Mouse (Mus musculus): ENCODE data around the gene Parvg. TPM values are rescaled to one million over a fixed set of nuclear protein-coding genes. Genes with fewer than 3 reads are reported as not detected.

Gene Parvg
- polyA plus RNA-seq, 1 experiment from 2014 or later, result 2.1 TPM

DNA sequence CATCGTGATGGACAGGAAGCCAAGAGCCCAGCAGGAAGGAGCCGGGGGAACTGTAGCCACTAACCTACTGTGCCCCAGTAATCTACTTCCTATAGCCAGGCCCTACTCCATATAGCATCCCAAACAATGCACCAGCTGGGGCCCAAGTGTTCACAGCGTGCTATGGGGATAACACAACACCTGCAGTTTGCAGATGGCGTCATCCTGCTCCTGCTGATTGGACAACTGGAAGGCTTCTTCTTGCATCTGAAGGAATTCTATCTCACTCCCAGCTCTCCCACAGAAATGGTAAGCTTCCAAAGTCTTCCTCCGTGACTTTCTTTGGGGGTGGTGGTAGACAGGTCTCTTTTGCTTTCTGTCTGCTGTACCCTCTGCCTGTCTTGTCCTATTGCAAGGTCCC is 13.8 kb downstream of the Parvg start:
- no peaks in the 10 kb centered on the region for H3K9me3 ChIP-seq (ENCODE audit: low read length)
- no peak overlapping the region for H3K27ac ChIP-seq (ENCODE audit: low read length)
- H3K27me3 ChIP-seq (ENCODE audit: insufficient read depth, low read length), result no peaks in the 10 kb centered on the region
- H3K4me3 ChIP-seq (ENCODE audit: low read length), result no peak overlapping the region
- no peak overlapping the region for H3K4me2 ChIP-seq (replicated peaks; ENCODE audit: low read depth, low read length)
- no peaks in the 10 kb centered on the region for H3K4me1 ChIP-seq (ENCODE audit: insufficient read depth, low read length)
- 72% methylated on average over 5 of the region's 5 CpGs for WGBS
- H3K36me3 ChIP-seq (ENCODE audit: insufficient read depth, low read length), result no peaks in the 10 kb centered on the region
- no peak overlapping the region for H3K9ac ChIP-seq (replicated peaks; ENCODE audit: low read length)
- no peak for ATAC-seq (ENCODE audit: low FRiP score, low TSS enrichment)

DNA sequence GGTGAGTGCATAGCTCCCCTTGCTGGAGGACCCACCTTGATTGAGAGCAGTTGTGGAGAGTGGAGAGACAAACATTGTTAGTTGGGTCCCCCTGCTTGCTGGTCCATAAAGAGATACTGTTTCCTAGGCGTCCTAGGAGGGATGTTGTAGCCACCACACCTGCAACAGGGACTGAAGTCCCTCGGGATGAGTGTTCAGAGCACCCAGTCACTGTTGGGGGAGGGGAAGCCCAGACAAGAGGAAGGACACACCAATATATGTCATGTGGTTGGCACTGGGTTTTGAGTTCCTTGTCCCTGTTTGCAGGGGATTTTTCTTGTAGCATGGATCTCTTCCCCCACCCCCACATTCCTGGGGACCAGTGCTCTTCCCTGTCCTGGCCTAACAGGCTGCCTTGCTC is 17.1 kb downstream of the Parvg start:
- Histone ChIP-seq H3K4me3 (ENCODE audit: low read length) (no peak overlapping the region), H3K36me3 (ENCODE audit: insufficient read depth, low read length) (no peaks in the 10 kb centered on the region), H3K9me3 (ENCODE audit: low read length) (no peaks in the 10 kb centered on the region), H3K9ac (replicated peaks; ENCODE audit: low read length) (no peak overlapping the region), H3K4me1 (ENCODE audit: insufficient read depth, low read length) (no peaks in the 10 kb centered on the region), H3K27ac (ENCODE audit: low read length) (no peak overlapping the region), H3K4me2 (replicated peaks; ENCODE audit: low read depth, low read length) (no peak overlapping the region), H3K27me3 (ENCODE audit: insufficient read depth, low read length) (no peaks in the 10 kb centered on the region)
- no peak for ATAC-seq (ENCODE audit: low FRiP score, low TSS enrichment)
- 63% methylated on average over 2 of the region's 2 CpGs for WGBS

DNA sequence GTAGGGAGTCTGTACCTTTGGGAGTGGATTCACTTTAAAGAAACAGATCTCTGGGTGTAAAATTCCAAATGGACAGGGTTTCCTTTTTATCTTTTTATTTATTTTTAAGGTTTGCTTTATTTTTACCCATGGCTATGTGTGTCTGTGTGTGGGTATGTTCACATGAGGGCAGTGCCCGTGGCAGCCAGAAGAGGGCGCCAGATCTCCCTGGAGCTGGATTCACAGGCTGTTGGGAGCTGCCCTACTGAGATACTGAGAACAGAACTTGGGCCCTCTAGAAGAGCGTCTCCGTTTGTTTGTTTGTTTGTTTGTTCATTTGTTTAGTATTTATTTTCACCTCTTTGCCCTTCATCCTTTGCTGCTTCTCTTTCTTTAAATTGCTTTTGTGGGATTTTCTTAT is 24.9 kb downstream of the Parvg start:
- 88% methylated on average over 4 of the region's 4 CpGs for WGBS

DNA sequence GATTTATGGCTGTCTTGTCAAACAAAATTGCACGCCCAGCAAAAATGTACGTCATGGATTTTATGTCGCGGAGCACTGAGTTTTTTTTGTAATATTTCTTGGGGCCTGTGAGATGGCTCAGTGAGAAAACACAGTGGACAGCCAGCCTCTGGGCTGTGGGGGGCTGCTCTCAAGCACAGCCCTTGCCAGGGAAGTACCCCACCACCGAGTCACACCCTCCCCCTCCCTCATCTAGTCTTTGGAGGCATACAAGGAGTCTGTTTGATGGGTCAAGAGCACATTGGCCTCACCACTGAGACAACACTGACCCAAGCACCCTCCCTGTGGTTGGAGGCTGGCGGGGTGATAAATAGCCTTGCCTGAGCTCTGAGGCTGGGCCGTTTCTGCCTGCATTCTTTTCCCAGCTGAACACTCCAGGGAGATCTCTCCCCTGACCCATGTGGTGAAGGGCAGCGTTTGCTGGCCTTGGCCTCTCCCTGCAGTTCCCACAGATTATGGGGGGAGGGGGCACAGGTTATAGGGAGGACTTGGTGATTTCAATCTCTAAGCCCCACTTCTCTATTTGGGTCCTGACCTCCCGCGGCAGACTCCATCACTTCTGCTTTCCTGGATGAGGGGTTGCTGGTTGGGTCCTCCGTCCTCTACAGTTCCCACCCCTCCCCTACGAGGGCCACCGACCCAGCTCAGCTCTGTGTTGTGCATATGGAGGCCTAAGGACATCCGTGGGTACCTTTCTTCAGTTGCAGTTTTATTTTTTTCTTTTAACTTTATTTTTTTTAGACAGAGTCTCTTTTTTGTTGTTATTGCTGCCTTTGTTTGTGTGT is 26.3 kb downstream of the Parvg start:
- H3K27ac ChIP-seq (ENCODE audit: low read length), result no peak overlapping the region
- H3K36me3 ChIP-seq (ENCODE audit: insufficient read depth, low read length), result no peaks in the 10 kb centered on the region
- no peaks in the 10 kb centered on the region for H3K27me3 ChIP-seq (ENCODE audit: insufficient read depth, low read length)
- H3K9ac ChIP-seq (replicated peaks; ENCODE audit: low read length), result no peak overlapping the region
- H3K4me1 ChIP-seq (ENCODE audit: insufficient read depth, low read length), result peaks cover 10% of the 10 kb centered on the region
- H3K9me3 ChIP-seq (ENCODE audit: low read length), result peaks cover 11% of the 10 kb centered on the region; the same call in 1 of the 2 replicates
- H3K4me3 ChIP-seq (ENCODE audit: low read length), result no peak overlapping the region
- no peak overlapping the region for H3K4me2 ChIP-seq (replicated peaks; ENCODE audit: low read depth, low read length)
- ATAC-seq (ENCODE audit: low FRiP score, low TSS enrichment), result peak; percentile 39; the same call in 1 of the 2 replicates
- WGBS, result 28% methylated on average over 14 of the region's 14 CpGs

More for the DNA sequence above, 24.9 kb downstream of the Parvg start:
- no peaks in the 10 kb centered on the region for H3K36me3 ChIP-seq (ENCODE audit: insufficient read depth, low read length)
- H3K4me2 ChIP-seq (replicated peaks; ENCODE audit: low read depth, low read length), result no peak overlapping the region
- ATAC-seq (ENCODE audit: low FRiP score, low TSS enrichment), result no peak
- no peak overlapping the region for H3K9ac ChIP-seq (replicated peaks; ENCODE audit: low read length)
- peaks cover 10% of the 10 kb centered on the region for H3K4me1 ChIP-seq (ENCODE audit: insufficient read depth, low read length)
- H3K9me3 ChIP-seq (ENCODE audit: low read length), result peaks cover 8% of the 10 kb centered on the region; the same call in 1 of the 2 replicates
- H3K27me3 ChIP-seq (ENCODE audit: insufficient read depth, low read length), result no peaks in the 10 kb centered on the region
- H3K27ac ChIP-seq (ENCODE audit: low read length), result no peak overlapping the region
- no peak overlapping the region for H3K4me3 ChIP-seq (ENCODE audit: low read length)

DNA sequence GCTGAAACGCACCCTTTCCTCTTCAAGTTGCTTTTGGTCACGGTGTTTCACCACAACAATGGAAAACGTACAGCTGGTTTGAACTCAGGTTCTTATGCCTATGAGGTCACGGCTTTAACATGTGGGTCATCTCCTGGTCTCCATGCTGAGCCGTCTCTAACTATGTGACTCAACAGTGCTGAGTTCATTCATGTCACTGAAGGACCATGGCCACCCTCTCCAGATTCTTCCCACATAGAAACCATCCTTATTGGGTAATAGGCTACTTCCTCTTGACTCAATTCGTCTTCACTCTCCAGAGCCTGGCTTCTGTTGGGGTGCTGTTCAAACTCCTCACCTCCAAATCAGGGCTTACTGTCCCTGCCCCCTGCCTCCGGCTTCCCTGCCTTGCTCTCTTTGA is 27.5 kb downstream of the Parvg start:
- no peak overlapping the region for H3K4me2 ChIP-seq (replicated peaks; ENCODE audit: low read depth, low read length)
- ATAC-seq (ENCODE audit: low FRiP score, low TSS enrichment), result no peak
- peaks cover 10% of the 10 kb centered on the region for H3K4me1 ChIP-seq (ENCODE audit: insufficient read depth, low read length)
- no peak overlapping the region for H3K9ac ChIP-seq (replicated peaks; ENCODE audit: low read length)
- H3K27me3 ChIP-seq (ENCODE audit: insufficient read depth, low read length), result no peaks in the 10 kb centered on the region
- peaks cover 11% of the 10 kb centered on the region; the same call in 1 of the 2 replicates for H3K9me3 ChIP-seq (ENCODE audit: low read length)
- WGBS, result 80% methylated on average over 7 of the region's 7 CpGs
- H3K4me3 ChIP-seq (ENCODE audit: low read length), result no peak overlapping the region
- no peaks in the 10 kb centered on the region for H3K36me3 ChIP-seq (ENCODE audit: insufficient read depth, low read length)
- H3K27ac ChIP-seq (ENCODE audit: low read length), result no peak overlapping the region

DNA sequence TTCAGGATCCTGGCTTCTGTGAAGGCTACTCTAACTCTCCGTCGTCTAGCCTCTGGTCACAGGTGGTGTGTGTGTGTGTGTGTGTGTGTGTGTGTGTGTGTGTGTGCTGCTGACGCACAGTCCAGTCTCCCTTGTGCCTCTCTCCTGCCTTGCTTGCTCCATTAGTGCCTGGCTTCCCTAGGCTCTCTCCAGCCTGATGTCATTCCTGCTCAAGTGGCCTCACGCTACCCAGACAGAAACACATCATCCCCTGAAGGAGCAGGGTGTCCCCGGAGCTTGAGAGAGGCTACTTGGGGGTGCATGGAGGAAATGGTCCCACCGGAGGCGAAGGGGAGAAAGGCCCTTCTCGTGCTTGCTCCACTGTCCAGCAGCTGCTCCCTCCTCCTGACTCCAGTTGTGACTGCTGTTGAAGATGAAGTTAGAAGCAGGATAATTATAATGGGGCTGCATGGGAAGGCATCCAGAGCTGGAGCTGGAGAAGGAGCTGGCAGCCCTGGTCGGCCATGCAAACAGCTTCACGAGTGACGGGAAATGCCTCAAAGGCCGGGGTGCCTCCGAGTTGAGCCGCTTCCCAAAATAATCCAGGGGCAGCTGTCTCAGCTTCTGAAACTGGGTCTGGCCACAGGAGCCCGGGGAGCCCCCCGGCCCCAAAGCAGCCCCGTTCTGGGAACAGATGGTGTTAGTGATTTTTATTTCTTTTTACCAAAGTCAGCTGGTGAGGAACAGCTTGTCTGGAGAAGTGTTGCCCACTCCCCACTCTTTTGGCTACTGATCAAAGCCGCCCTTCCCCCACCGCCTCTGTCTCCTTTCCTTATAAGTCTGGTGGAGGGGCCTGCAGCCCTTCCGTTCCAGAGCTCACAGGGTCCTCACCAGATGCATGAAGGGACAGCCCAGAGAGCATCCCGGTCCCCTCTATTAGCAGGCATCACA is 28.4 kb downstream of the Parvg start:
- 55% methylated on average over 21 of the region's 21 CpGs for WGBS
- 0 out of 2 replicates have a peak overlapping the region, but pooled peaks have one; percentile 25 for H3K27ac ChIP-seq (ENCODE audit: low read length)
- no peak overlapping the region for H3K9ac ChIP-seq (replicated peaks; ENCODE audit: low read length)
- H3K9me3 ChIP-seq (ENCODE audit: low read length), result peaks cover 11% of the 10 kb centered on the region; the same call in 1 of the 2 replicates
- H3K4me1 ChIP-seq (ENCODE audit: insufficient read depth, low read length), result peaks cover 10% of the 10 kb centered on the region
- H3K27me3 ChIP-seq (ENCODE audit: insufficient read depth, low read length), result no peaks in the 10 kb centered on the region
- no peak for ATAC-seq (ENCODE audit: low FRiP score, low TSS enrichment)
- H3K4me2 ChIP-seq (replicated peaks; ENCODE audit: low read depth, low read length), result no peak overlapping the region
- no peak overlapping the region for H3K4me3 ChIP-seq (ENCODE audit: low read length)
- H3K36me3 ChIP-seq (ENCODE audit: insufficient read depth, low read length), result no peaks in the 10 kb centered on the region

DNA sequence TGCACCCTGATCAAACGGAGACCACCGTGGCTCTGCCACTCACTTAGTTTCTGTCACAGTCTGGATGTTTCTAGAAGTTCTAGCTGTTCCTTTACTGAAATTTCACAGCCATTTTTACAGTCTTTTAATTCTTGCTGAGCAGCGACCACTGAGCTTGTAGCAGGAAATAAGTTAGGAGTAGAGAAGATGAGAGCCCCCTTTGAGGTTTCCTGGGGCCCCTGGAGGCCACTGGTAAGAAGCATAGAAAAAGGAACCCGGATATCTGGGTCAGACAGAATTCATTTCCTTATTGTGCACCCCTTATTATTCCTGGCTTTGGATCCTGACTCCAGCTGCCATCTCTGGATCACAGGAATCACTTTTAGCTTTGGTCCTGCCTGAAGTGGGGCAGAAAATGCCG is 31.3 kb downstream of the Parvg start:
- Histone ChIP-seq H3K4me2 (replicated peaks; ENCODE audit: low read depth, low read length) (no peak overlapping the region), H3K36me3 (ENCODE audit: insufficient read depth, low read length) (no peaks in the 10 kb centered on the region), H3K27me3 (ENCODE audit: insufficient read depth, low read length) (no peaks in the 10 kb centered on the region), H3K9ac (replicated peaks; ENCODE audit: low read length) (no peak overlapping the region), H3K9me3 (ENCODE audit: low read length) (0 out of 2 replicates have a peak, but pooled peaks cover 6% of the 10 kb centered on the region), H3K4me1 (ENCODE audit: insufficient read depth, low read length) (peaks cover 7% of the 10 kb centered on the region), H3K4me3 (ENCODE audit: low read length) (no peak overlapping the region), H3K27ac (ENCODE audit: low read length) (no peak overlapping the region)
- no peak for ATAC-seq (ENCODE audit: low FRiP score, low TSS enrichment)
- 76% methylated on average over 5 of the region's 5 CpGs for WGBS

DNA sequence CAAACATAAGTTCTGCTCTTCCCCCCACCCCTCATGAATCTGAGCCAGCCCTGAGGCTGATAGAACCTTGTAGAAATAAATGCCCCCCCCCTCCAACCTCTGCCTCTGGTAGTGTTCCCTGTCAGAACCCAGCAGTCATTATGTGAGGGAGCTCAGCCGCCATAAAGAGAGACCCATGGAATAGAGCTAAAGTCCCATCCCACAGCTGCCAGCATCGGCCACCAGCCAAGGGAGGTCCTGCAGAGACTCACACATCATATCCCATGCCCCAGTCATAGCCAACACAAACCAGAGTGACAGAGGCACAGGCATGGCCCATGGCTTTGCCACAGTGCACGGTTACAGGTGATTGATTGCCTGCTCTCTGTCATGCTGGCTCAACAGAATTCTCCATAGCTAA is 40.9 kb downstream of the Parvg start:
- WGBS, result 73% methylated on average over 3 of the region's 3 CpGs
- H3K27ac ChIP-seq (ENCODE audit: low read length), result no peak overlapping the region
- H3K9ac ChIP-seq (replicated peaks; ENCODE audit: low read length), result no peak overlapping the region
- peaks cover 15% of the 10 kb centered on the region for H3K4me1 ChIP-seq (ENCODE audit: insufficient read depth, low read length)
- ATAC-seq (ENCODE audit: low FRiP score, low TSS enrichment), result no peak
- H3K27me3 ChIP-seq (ENCODE audit: insufficient read depth, low read length), result no peaks in the 10 kb centered on the region
- no peak overlapping the region for H3K4me2 ChIP-seq (replicated peaks; ENCODE audit: low read depth, low read length)
- no peaks in the 10 kb centered on the region for H3K36me3 ChIP-seq (ENCODE audit: insufficient read depth, low read length)
- no peaks in the 10 kb centered on the region for H3K9me3 ChIP-seq (ENCODE audit: low read length)
- no peak overlapping the region for H3K4me3 ChIP-seq (ENCODE audit: low read length)

DNA sequence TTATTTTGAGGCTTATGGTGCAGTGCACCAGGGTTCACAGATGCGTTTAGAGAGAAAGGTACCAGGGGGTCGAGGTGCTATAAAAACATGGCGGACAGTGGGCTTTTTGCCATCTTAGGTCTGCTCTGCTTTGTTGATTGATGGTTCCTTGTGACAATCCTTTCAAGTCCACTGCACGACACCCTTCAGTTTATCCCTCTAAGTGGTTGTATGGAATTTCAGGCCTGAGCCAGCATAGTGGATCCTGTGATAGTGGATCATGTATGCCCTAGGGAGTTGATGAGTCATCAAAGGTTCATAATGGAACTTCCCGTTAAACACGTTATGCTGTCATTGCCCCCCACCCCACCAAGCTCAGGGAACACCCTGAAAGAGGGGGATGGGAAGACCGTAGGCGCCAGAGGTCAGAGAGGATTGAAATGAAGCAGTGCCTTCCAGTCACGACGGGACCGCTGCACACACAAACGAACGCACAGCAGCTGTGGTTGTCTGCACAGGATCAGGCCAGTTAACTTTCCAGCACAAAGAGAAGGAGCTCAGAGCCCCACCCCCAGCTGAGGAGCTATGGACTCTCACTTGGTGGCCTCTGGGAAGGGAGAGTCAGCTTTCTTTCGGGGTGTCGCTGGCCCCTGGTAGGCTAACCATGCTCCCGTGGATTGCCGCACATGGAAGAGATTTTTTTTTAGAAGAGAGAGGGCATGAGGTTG is 42.0 kb downstream of the Parvg start:
- peak; percentile 67 for ATAC-seq (ENCODE audit: low FRiP score, low TSS enrichment)
- H3K27me3 ChIP-seq (ENCODE audit: insufficient read depth, low read length), result no peaks in the 10 kb centered on the region
- no peak overlapping the region for H3K4me2 ChIP-seq (replicated peaks; ENCODE audit: low read depth, low read length)
- no peaks in the 10 kb centered on the region for H3K9me3 ChIP-seq (ENCODE audit: low read length)
- H3K4me1 ChIP-seq (ENCODE audit: insufficient read depth, low read length), result peaks cover 9% of the 10 kb centered on the region
- H3K9ac ChIP-seq (replicated peaks; ENCODE audit: low read length), result no peak overlapping the region
- 32% methylated on average over 17 of the region's 17 CpGs for WGBS
- no peak overlapping the region for H3K4me3 ChIP-seq (ENCODE audit: low read length)
- no peak overlapping the region for H3K27ac ChIP-seq (ENCODE audit: low read length)
- H3K36me3 ChIP-seq (ENCODE audit: insufficient read depth, low read length), result no peaks in the 10 kb centered on the region

Measured in kidney, embryonic 16.5 days (tissue).